Mouse (Mus musculus) fibroblast of lung, adult 2 months (primary cell): ENCODE measurements around the gene Phldb2.

Experiments
- DNase-seq: peaks from one replicate; pipeline ENCODE4 v3.0.0-alpha.2; 2011; ENCODE audit warnings: low read depth

The Phldb2 gene

GRCm38 (mm10) chr16:45952035-45952434, 1.4 kb downstream of the Phldb2 start:
- DNase-seq, result no peak

GRCm38 (mm10) chr16:45946335-45946734, 7.1 kb downstream of the Phldb2 start:
- no peak for DNase-seq

- no peak for DNase-seq
These were observed 7.7 kb downstream of the Phldb2 start for GRCm38 (mm10) chr16:45945649-45946048.

- no peak for DNase-seq
These were observed 8.2 kb downstream of the Phldb2 start for GRCm38 (mm10) chr16:45945174-45945631.

- DNase-seq, result no peak
These were observed 11.1 kb downstream of the Phldb2 start for GRCm38 (mm10) chr16:45942169-45942891.

- DNase-seq, result no peak
These were observed 12.7 kb downstream of the Phldb2 start for GRCm38 (mm10) chr16:45940701-45941100.

- DNase-seq, result no peak
These were observed 14.0 kb downstream of the Phldb2 start for GRCm38 (mm10) chr16:45939436-45939835.

- no peak for DNase-seq
These were observed 16.0 kb downstream of the Phldb2 start for GRCm38 (mm10) chr16:45937381-45937780.

GRCm38 (mm10) chr16:45936521-45936920, 16.9 kb downstream of the Phldb2 start:
- no peak for DNase-seq

GRCm38 (mm10) chr16:45935956-45936483, 17.4 kb downstream of the Phldb2 start:
- DNase-seq, result no peak

- DNase-seq, result no peak
These were observed 18.5 kb downstream of the Phldb2 start for GRCm38 (mm10) chr16:45934721-45935407.

GRCm38 (mm10) chr16:45930308-45930707, 23.1 kb downstream of the Phldb2 start:
- no peak for DNase-seq

GRCm38 (mm10) chr16:45928090-45928489, 25.3 kb downstream of the Phldb2 start:
- no peak for DNase-seq

- DNase-seq, result no peak
These were observed 25.8 kb downstream of the Phldb2 start for GRCm38 (mm10) chr16:45927601-45928000.

GRCm38 (mm10) chr16:45926875-45927274, 26.5 kb downstream of the Phldb2 start:
- no peak for DNase-seq

GRCm38 (mm10) chr16:45923731-45924424, 29.5 kb downstream of the Phldb2 start:
- DNase-seq, result no peak

GRCm38 (mm10) chr16:45922546-45923229, 30.7 kb downstream of the Phldb2 start:
- DNase-seq, result no peak

GRCm38 (mm10) chr16:45919572-45919971, 33.8 kb downstream of the Phldb2 start:
- DNase-seq, result no peak

- DNase-seq, result no peak
These were observed 49.8 kb downstream of the Phldb2 start for GRCm38 (mm10) chr16:45903595-45903994.

- DNase-seq, result no peak
These were observed 54.9 kb downstream of the Phldb2 start for GRCm38 (mm10) chr16:45898459-45898858.

- no peak for DNase-seq
These were observed 56.8 kb downstream of the Phldb2 start for GRCm38 (mm10) chr16:45896587-45896986.

GRCm38 (mm10) chr16:45894998-45895397, 58.4 kb downstream of the Phldb2 start:
- DNase-seq, result no peak
